Mouse (Mus musculus) cerebral cortex, adult 2 months (tissue): Measurements from ENCODE around the gene Uvrag.

ENCODE experiments used
- WGBS: fragments of 180-500 bp; shearing (Covaris S2); methylation state at CpG from one replicate; pipeline ENCODE4 v1.1.7; 2018; 5-methylcytosine and 5-hydroxymethylcytosine counted together

Gene Uvrag

GRCm38 (mm10) chr7:99164873-99165410 is 24.0 kb upstream of the Uvrag start:
- 67% methylated on average over 7 of the region's 7 CpGs for WGBS

GRCm38 (mm10) chr7:99162462-99162861 is 21.5 kb upstream of the Uvrag start:
- WGBS, result 81% methylated on average over 7 of the region's 7 CpGs

GRCm38 (mm10) chr7:99161961-99162360 is 21.0 kb upstream of the Uvrag start:
- WGBS, result 93% methylated on average over 11 of the region's 11 CpGs

DNA sequence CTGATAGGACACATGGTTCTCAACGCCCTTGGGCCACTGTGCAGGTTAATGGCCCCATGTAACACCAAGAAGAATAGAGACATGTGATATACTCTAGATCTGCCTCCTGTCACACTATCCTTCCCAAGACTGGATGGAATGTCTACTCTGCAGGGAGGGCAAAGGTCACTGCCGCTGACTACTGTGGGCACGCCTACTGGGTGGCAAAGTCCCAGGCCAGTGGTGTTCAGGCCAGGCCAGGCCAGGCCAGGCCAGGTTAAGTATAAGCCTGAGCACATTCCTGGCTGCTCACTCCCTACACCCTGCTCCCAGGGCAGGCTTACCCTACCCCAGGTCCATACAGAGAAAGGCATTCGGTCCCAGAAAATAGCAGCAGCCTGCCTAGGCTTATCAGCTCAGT is 20.6 kb upstream of the Uvrag start:
- WGBS, result 90% methylated on average over 4 of the region's 4 CpGs

DNA sequence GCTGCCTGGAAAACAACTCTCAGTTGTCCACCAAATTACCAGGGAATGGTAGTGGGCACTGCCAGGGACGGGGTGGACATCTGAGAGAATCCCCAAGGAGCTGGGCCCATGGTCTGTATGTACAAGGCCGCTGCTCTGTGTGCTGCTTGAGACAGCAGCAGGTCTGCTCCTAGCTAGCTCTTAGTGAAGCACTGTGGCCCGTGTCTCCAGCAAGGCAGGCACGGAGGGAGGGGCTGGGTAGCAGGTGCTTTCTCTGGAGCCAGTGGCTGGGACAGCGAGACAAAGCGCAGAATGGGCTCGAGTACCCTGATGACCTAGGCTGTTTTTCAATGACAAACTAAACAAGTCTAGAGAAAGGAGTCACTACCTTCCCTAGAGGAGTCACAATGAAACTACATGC is 20.1 kb upstream of the Uvrag start:
- WGBS, result 90% methylated on average over 7 of the region's 7 CpGs

DNA sequence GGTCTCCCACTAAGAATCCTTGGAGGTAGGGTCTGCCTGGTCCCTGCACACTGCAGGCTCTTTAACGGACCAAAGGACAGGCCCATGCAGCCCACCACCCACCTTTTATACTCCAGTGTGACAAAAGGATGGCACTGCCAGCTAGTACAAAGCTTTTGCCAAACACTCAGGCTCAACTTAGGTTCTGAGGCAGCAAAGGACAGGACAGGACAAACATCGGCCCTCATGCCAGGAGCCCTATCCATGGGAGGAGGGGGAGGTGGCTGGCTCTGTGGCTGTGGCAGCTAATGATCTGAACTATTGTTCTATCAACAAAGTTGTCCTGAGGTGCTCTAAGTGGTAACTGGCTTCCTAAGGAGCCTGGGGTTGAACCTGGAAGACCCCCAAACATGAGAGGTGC is 18.5 kb upstream of the Uvrag start:
- WGBS, result 86% methylated on average over 2 of the region's 2 CpGs

GRCm38 (mm10) chr7:99158904-99159303 is 18.0 kb upstream of the Uvrag start:
- WGBS, result 67% methylated on average over 5 of the region's 5 CpGs

GRCm38 (mm10) chr7:99158011-99158410 is 17.1 kb upstream of the Uvrag start:
- 83% methylated on average over 8 of the region's 8 CpGs for WGBS

DNA sequence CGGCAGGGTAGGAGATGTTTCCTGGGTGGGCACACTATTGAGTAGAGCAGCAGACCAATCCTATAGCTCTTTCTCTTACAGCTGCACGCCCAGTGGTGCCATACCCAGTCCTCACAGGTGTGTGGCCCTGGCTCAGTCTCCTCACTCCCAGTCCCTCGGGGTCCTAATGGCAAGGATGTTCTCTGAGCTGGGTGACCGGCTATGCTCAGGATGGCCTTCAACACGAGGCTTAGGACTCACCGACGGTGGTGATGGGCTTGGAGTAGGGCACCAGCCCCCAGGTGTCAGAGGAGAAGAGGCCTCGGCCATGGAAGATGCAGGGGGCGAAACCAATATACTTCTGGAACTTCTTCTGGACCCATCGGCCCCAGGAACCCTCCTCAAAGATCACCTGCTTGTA is 15.8 kb upstream of the Uvrag start:
- 91% methylated on average over 10 of the region's 10 CpGs for WGBS

DNA sequence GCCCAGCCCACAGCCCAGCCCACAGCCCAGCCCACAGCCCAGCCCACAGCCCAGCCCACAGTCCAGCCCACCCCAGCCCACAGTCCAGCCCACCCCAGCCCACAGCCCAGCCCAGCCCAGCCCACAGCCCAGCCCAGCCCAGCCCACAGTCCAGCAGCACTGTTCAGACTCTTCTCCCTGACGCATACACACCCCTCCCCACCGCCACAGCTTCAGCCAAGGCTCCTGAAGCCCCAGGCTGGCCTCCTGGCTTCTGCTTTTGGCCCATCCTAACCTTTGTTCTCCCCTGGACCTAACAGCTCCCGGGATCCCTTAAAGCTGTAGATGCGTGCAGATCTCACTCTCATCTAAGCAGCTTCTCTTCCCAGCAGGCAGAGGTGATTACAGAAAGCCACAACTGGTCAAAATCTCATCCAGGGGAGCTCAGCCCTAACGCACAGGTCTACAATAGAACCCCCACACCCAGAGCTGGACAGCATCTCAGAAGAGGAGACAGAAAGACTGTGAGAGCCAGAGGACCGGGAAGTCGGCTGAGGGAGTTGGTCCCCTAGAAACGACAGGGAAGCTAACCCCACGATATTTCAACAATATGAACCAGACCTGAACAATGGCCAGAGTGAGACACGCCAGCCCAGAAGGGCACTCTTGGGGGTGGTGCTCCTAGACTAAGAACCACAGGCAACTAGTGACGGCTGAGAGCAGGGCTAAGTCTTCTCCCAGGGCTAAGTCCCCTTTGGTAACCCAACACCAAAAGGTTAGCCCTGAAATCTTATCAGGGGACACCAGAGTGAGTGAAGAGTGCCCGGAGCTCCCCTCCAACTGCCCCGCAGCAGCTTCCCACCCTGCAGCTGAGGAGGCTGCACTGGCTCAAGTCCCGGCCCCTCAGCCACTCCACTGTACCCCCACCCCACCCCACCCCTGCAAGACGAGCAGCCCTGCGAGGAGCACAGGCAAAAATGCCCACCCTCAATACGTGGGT is 14.7 kb upstream of the Uvrag start:
- WGBS, result 52% methylated on average over 17 of the region's 17 CpGs

GRCm38 (mm10) chr7:99154648-99155151 is 13.8 kb upstream of the Uvrag start:
- WGBS, result 66% methylated on average over 8 of the region's 8 CpGs

DNA sequence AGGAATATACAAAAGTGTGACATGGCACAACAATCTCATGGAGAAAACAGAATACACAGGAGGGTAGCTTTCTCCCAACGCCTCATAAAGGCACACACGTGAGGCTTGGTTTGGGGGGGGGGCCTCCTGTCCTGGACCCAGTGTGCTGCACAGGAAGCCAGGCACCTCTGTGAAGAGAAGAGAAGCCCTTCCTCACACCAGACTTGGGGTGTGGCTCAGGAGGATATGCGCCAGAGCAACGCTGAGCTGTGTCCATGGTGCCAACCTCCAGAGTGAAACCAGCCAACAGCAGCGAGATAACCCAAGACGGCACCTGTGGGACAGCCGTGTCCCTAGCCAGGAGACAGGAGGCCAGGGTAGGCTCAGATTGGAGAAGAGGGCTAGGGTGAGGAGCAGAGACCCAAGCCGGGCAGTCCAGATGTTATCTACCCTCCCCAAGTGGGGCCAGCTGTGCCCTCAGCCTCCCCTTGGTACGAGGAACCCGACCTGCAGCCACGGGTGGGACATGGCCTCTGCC is 12.8 kb upstream of the Uvrag start:
- WGBS, result 91% methylated on average over 11 of the region's 11 CpGs

- WGBS, result 85% methylated on average over 8 of the region's 8 CpGs
Observed at GRCm38 (mm10) chr7:99152756-99153155, 11.8 kb upstream of the Uvrag start.

DNA sequence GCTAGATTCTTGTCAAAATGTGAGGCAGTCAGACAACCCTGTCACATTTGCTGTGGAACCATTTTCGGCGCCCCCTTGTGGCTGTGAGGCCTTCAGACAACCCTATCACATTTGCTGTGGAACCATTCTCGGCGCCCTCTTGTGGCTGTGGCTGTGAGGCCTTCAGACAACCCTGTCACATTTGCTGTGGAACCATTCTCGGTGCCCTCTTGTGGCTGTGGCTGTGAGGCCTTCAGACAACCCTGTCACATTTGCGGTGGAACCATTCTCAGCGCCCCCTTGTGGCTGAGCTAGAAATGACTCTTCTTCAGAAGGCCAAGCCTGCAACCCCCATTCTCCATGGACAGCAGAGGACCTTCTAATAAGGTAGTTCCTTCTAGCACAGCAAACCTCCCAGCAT is 10.4 kb upstream of the Uvrag start:
- WGBS, result 5% methylated on average over 7 of the region's 7 CpGs

GRCm38 (mm10) chr7:99149017-99149416 is 8.1 kb upstream of the Uvrag start:
- 38% methylated on average over 1 of the region's 1 CpGs for WGBS

GRCm38 (mm10) chr7:99147494-99147893 is 6.6 kb upstream of the Uvrag start:
- 89% methylated on average over 7 of the region's 7 CpGs for WGBS

DNA sequence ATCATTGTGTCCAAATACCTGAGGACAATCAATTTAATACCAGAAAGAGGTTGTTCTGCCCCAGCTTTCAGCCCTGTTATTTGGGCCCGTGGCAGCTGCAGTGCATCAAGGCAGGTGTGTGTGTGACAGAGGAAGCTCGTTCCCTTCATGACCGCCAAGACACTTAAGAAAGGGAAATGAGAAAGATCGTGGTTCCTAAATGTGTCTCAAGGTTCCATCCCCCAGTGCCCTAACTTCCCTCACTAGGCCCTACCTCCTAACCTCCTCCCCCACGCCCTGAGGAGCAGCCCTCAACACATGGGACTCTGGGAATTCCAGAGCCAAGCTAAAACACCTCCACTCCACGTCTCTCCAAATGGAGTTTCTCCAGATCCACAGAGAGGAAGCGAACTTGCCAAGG is 6.0 kb upstream of the Uvrag start:
- 75% methylated on average over 7 of the region's 7 CpGs for WGBS

- 71% methylated on average over 7 of the region's 7 CpGs for WGBS
Observed at GRCm38 (mm10) chr7:99146011-99146410, 5.1 kb upstream of the Uvrag start.

DNA sequence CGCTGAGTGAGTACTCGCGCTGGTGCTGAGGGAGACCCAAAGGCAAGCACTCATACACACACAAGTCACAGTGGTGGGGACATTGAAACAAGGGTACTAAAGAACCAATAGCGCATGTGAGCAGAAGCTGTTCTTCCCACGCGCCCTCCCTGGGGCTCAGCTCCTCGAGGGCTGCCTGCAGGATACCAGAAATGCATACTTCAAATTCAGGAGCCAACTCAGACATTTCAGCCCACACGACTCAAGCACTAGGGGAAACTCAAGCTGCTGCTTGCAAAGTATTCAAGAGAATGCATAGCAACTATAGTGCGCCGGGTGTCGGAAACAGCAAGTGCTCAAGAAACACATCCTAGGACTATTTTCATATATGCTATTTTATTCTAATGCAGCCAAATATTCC is 3.7 kb upstream of the Uvrag start:
- 39% methylated on average over 11 of the region's 11 CpGs for WGBS

DNA sequence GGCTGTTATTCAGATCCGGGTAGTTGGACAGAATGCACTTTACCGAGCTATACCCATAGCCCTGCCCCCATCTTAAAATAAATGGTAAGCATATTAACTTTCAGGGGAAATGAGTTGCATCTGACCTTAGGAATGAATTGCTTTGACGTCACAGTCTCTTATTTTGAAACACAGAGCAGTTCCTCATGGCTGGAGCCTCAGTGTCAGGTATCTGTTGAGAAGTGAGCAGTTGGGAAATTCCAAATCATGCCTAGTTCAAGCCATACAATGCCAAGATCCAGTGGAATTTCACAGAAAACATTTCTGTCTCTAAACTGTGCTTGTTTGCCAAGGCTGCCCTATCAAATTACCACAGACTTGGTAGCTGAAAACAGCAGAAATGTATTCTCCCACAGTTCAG is 2.3 kb upstream of the Uvrag start:
- WGBS, result 75% methylated on average over 3 of the region's 3 CpGs

DNA sequence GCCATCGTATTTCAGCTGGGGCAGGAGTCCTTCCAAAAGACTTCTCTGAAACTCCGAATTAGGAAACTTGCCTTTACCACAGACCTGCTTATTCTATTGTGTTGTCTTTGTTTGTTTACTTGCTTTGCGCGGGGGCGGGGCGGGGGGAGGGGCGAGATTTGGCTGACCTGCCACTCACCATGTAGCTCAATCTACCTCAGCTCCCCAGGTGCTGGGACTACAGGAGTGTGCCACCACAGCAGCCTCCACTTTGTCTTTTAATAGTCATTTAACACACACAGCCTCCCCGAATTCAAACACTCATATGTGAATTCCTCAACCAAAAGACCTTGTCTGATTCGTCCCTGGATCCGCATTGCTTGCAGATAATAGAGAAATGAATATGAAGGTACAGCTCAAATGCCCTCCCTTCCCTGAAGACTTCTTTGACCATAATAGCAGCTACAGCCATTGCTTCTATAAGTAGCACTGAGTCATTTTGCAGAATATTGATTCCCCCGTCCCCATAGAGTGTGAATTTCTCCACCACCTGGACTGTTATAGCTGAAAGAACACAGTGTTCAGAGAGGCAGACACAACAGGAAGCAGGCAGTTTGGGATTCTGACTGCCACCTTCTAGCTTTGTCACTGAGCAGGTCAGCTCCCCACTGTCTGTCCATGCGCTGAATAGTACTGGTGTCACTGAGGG is 1.1 kb upstream of the Uvrag start:
- WGBS, result 19% methylated on average over 12 of the region's 12 CpGs

DNA sequence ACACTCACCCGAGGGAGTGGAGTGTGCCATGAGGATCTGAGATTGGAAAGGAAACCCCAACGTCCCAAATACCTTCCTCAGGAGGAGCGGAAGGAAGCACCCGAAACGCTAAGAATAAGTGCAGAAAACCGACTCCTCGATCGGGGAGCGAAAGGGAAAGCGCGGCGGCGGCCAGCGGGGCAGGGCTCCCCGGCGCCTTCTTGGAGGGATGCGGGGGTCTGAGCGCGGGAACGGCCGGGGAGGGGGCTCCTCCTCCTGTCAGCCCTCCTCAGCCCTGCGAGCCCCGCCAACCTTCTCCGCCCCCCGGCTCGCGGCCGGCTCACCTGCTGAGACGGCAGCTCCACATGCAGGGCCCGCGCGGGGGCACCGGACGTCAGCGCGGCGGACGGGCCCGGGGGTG is 430 bp downstream of the Uvrag start:
- WGBS, result 1% methylated on average over 39 of the region's 39 CpGs
